Mouse (Mus musculus) kidney, postnatal 10 days (tissue): ENCODE measurements at regions not wholly inside any gene's neighbourhood (a gene's known extent, or its start where the extent isn't known, plus 50 kb on each side); places are given as distances from the start of the nearest gene placed in this dataset.

Experiments used
- DNase-seq: peaks from one replicate; pipeline ENCODE4 v3.0.0; 2021; ENCODE audit warnings: mixed read lengths

DNA sequence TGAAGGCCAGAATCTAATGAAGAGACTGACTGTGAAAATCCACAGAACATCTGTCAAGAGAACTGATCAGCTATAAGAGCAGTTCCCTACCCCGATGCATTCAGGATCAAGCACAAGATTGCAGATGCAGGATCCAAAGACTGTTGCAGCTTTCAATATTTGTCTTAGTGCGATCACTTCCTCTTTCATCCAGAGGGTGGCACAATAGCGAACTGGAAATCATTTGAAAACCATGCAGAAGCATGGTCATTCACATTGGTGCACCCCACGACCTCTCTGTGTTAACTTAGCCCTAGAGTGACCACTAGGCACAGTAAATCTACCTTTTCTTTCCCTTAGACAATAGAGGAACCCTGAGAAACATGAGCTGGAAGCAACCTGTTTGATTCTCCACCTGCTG lies 55.8 kb upstream of the Pak3 start:
- DNase-seq, result peak; percentile 10

GRCm38 (mm10) chrX:143448636-143449346 lies 54.7 kb upstream of the Chrdl1 start:
- peak; percentile 5 for DNase-seq

- peak; percentile 53 for DNase-seq
Observed at GRCm38 (mm10) chrX:143444581-143444980, 50.5 kb upstream of the Chrdl1 start.
